Mouse (Mus musculus): ENCODE data around the gene Cntrob. TPM values are rescaled to one million over a fixed set of nuclear protein-coding genes. Genes with fewer than 3 reads are reported as not detected.

Gene Cntrob
- polyA plus RNA-seq, 1 experiment from 2014 or later, result 7.0 TPM

DNA sequence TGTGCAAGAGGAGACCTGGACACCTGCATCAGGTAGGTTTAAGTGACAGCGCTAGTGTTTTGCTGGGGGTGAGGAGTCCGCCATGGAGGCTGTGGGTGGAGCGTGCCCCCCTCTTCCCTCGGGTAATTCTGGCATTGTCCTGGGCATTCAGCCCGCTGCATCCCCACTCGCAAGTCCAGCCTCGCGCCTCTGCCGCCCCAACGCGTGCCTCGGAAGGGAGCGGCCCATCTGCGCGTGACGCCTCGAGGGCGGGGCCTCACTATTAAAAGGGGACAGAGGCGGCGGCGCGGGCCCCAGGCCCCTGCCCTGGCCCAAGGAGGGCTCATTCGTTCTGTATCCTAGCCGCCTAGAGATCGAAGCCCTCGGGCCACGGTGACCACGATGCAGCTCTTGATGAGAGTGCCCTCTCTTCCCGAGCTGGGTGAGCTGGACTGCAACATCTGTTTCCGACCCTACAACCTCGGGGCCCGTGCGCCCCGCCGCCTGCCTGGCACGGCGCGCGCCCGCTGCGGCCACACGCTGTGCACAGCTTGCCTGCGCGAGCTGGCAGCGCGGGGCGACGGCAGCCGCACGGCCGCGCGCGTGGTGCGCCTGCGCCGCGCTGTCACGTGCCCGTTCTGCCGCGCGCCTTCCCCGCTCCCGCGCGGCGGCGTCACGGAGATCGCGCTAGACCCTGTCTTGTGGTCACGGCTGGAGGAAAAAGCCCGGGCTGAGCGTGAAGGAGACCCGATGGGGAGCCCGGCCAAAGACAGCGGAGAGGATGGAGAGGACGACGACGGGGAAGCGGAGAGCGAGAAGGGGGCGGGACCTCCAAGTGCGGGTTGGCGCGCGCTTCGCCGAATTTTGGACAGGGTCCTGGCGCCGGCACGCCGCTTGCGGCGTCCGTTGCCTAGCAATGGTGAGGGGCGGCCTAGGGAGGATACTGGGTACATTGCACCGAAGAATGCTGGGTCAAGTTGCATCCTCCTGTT lies 16.9 kb upstream of the Cntrob start, which contains the start of gene Rnf227:
Gene Rnf227 (plus strand): TSS at position 301 of the 971 bp plus-strand sequence.
- peak; percentile 67 for ATAC-seq (ENCODE audit: insufficient read depth)
- H3K27me3 ChIP-seq, result peaks cover 66% of the 10 kb centered on the region
- 3% methylated on average over 99 of the region's 99 CpGs for WGBS (ENCODE audit: insufficient replicate concordance)

DNA sequence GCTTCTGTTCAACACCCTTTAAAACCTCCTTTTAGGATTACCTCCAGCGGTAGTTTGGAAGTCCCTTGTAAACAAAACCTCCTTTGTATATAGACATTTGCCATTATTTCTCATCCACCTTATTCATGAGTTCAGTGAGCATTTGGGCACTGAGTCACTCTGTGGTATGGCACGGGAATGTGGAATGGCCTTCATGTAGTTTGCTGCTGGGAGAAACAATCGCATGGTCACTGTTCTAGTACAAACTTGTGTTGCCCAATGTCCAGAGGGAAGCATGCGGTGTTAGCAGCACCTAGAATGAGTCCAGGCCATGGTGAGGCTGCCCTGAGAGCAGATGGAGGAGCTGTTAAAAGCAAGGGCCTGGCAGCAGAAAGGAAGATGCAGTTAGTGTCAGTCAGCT lies 11.2 kb upstream of the Cntrob start:
- Histone ChIP-seq H3K4me1 (replicated peaks) (peaks cover 37% of the 10 kb centered on the region), H3K27me3 (peaks cover 68% of the 10 kb centered on the region), H3K4me3 (replicated peaks) (no peak overlapping the region), H3K9ac (no peak overlapping the region), H3K4me2 (no peak overlapping the region), H3K9me3 (replicated peaks) (no peaks in the 10 kb centered on the region), H3K27ac (replicated peaks) (no peak overlapping the region), H3K36me3 (replicated peaks) (no peaks in the 10 kb centered on the region)
- ATAC-seq (ENCODE audit: insufficient read depth), result no peak
- WGBS (ENCODE audit: insufficient replicate concordance), result 52% methylated on average over 4 of the region's 4 CpGs

More for the DNA sequence above, 16.9 kb upstream of the Cntrob start, which contains the start of gene Rnf227:
- 0 out of 2 replicates have a peak, but pooled peaks cover 2% of the 10 kb centered on the region for H3K36me3 ChIP-seq (replicated peaks)
- H3K9me3 ChIP-seq (replicated peaks), result no peaks in the 10 kb centered on the region
- H3K9ac ChIP-seq, result peak within 1 kb of the TSS; percentile 18; the same call in 1 of the 2 replicates
- H3K4me2 ChIP-seq, result peak within 1 kb of the TSS; percentile 90
- peak within 1 kb of the TSS; percentile 59 for H3K4me3 ChIP-seq (replicated peaks)
- peaks cover 13% of the 10 kb centered on the region for H3K4me1 ChIP-seq (replicated peaks)
- H3K27ac ChIP-seq (replicated peaks), result no peak within 1 kb of the TSS

DNA sequence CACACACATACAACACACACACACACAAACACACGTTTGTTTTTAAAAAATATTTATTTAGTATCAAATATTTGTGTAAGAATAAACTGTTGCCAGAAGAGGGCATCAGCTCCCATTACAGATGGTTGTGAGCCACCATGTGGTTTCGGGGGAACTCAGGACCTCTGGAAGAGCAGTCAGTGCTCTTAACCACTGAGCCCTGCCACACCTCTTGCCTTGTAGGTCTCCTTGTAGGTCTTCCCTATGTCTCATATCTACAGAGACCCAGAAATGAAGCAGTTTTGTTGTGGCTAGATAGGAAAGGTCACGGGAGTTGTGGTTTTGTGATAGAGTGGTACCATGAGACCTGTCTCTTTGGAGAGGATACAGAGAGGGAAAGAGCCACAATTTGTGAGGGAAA lies 10.3 kb upstream of the Cntrob start:
- ATAC-seq (ENCODE audit: insufficient read depth), result peak; percentile 73
- H3K4me1 ChIP-seq (replicated peaks), result peaks cover 37% of the 10 kb centered on the region
- WGBS (ENCODE audit: insufficient replicate concordance), result 12% methylated on average over 3 of the region's 3 CpGs
- no peaks in the 10 kb centered on the region for H3K9me3 ChIP-seq (replicated peaks)
- H3K27ac ChIP-seq (replicated peaks), result no peak overlapping the region
- H3K9ac ChIP-seq, result no peak overlapping the region
- no peak overlapping the region for H3K4me2 ChIP-seq
- peaks cover 68% of the 10 kb centered on the region for H3K27me3 ChIP-seq
- no peak overlapping the region for H3K4me3 ChIP-seq (replicated peaks)
- no peaks in the 10 kb centered on the region for H3K36me3 ChIP-seq (replicated peaks)

DNA sequence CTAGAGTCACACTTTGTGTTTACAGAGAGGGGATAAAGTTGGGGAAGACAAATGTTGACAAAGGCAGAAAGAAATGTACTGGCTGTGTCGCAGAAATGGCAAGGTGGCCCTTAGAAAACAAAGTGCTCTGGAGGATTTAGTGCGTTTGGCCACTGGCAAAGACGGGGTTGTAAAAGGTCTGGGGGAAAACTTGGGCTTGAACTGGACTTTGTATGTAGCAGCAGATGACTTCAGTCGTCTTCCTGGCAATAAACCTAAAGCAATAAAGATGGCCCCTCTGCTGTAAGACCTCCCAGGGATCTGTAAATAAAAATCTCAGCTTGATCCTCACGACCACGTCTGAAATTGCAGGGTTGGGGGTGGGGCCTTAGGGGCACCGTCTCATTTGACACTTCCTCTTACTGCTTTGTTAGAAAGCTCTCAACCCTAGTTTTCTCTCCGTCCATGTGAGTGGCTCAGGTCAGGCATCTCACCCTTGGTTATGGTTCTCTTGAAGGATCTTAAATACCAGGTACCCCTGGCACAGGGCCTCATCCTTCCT lies 9.2 kb upstream of the Cntrob start:
- no peak for ATAC-seq (ENCODE audit: insufficient read depth)
- no peaks in the 10 kb centered on the region for H3K36me3 ChIP-seq (replicated peaks)
- H3K4me1 ChIP-seq (replicated peaks), result peaks cover 37% of the 10 kb centered on the region
- no peak overlapping the region for H3K4me3 ChIP-seq (replicated peaks)
- peaks cover 68% of the 10 kb centered on the region for H3K27me3 ChIP-seq
- H3K9me3 ChIP-seq (replicated peaks), result no peaks in the 10 kb centered on the region
- H3K9ac ChIP-seq, result no peak overlapping the region
- WGBS (ENCODE audit: insufficient replicate concordance), result 31% methylated on average over 8 of the region's 8 CpGs
- no peak overlapping the region for H3K27ac ChIP-seq (replicated peaks)
- peak overlapping the region; percentile 81; the same call in 1 of the 2 replicates for H3K4me2 ChIP-seq

DNA sequence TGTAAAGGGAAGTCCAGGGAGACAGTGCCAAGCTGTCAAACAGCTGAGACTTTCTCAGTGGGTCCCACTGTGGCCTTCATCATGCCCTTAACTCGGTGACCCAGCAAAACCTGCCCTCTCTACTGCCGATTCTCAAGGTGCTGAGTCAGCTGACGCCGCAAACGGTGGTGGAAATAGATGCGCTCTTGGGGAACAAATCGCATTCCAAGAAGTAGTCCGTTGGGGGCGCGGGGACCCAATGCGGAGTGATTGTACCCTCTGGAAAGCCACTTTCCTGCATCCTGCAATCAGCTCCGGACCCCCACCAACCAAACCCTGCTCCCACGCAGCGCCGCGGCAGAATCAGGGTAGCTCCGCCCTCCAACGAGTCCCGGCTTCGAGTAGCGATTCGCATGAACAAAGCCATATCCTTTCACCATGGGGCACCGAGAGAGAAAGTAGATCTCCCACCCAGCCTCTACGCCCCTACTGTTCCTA lies 8.4 kb upstream of the Cntrob start:
- Histone ChIP-seq H3K27ac (replicated peaks) (no peak overlapping the region), H3K9me3 (replicated peaks) (no peaks in the 10 kb centered on the region), H3K27me3 (peaks cover 69% of the 10 kb centered on the region)

DNA sequence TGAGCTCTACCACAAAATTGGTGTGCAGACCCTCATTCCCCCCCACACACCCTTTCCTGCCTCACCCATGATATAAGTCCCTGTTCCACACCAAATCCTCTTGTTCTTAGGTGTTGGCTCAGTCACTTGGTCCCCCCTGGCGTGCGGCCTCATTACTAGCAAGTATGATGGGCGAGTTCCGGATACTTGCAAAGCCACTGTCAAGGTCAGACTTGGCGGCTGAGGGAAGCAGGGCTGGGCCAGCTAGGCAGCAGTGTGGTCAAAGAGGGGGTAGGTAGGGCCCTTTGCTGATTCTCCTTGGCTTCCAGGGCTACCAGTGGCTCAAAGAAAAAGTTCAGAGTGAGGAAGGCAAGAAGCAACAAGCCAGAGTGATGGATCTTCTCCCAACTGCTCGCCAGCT lies 7.6 kb upstream of the Cntrob start:
- Histone ChIP-seq H3K27me3 (peaks cover 75% of the 10 kb centered on the region), H3K4me3 (replicated peaks) (no peak overlapping the region), H3K36me3 (replicated peaks) (no peaks in the 10 kb centered on the region), H3K27ac (replicated peaks) (no peak overlapping the region), H3K9ac (no peak overlapping the region), H3K4me1 (replicated peaks) (peaks cover 48% of the 10 kb centered on the region), H3K4me2 (no peak overlapping the region; the same call in 1 of the 2 replicates), H3K9me3 (replicated peaks) (no peaks in the 10 kb centered on the region)
- WGBS (ENCODE audit: insufficient replicate concordance), result 74% methylated on average over 6 of the region's 6 CpGs
- no peak for ATAC-seq (ENCODE audit: insufficient read depth)

More for the DNA sequence above, 8.4 kb upstream of the Cntrob start:
- H3K9ac ChIP-seq, result peak overlapping the region; percentile 1; the same call in 1 of the 2 replicates
- peaks cover 40% of the 10 kb centered on the region for H3K4me1 ChIP-seq (replicated peaks)
- H3K4me2 ChIP-seq, result peak overlapping the region; percentile 81
- H3K36me3 ChIP-seq (replicated peaks), result no peaks in the 10 kb centered on the region
- WGBS (ENCODE audit: insufficient replicate concordance), result 2% methylated on average over 24 of the region's 24 CpGs
- H3K4me3 ChIP-seq (replicated peaks), result peak overlapping the region; percentile 58
- no peak for ATAC-seq (ENCODE audit: insufficient read depth)

DNA sequence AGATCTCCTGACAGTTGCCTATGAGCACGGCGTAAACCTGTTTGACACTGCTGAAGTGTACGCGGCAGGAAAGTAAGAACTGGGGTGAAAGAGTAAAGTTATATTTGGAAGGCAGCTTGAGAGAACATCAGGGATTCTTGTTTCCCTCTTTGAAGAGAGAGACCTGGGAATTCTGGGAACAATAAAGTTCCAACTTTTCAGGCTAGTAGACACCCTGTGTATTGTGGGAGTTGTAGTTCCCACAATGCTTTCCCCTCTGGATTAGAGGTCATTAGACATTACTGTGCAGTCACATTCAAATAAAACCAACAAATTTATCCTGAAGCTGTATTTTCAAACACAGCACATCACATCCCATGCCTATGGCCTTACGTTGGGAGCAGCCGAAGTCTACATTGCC lies 4.9 kb upstream of the Cntrob start:
- no peak overlapping the region for H3K9ac ChIP-seq
- H3K4me2 ChIP-seq, result no peak overlapping the region
- H3K27me3 ChIP-seq, result peaks cover 72% of the 10 kb centered on the region
- no peak overlapping the region for H3K27ac ChIP-seq (replicated peaks)
- H3K4me1 ChIP-seq (replicated peaks), result peaks cover 55% of the 10 kb centered on the region
- no peaks in the 10 kb centered on the region for H3K9me3 ChIP-seq (replicated peaks)
- ATAC-seq (ENCODE audit: insufficient read depth), result no peak
- no peak overlapping the region for H3K4me3 ChIP-seq (replicated peaks)
- 77% methylated on average over 6 of the region's 6 CpGs for WGBS (ENCODE audit: insufficient replicate concordance)
- no peaks in the 10 kb centered on the region for H3K36me3 ChIP-seq (replicated peaks)

DNA sequence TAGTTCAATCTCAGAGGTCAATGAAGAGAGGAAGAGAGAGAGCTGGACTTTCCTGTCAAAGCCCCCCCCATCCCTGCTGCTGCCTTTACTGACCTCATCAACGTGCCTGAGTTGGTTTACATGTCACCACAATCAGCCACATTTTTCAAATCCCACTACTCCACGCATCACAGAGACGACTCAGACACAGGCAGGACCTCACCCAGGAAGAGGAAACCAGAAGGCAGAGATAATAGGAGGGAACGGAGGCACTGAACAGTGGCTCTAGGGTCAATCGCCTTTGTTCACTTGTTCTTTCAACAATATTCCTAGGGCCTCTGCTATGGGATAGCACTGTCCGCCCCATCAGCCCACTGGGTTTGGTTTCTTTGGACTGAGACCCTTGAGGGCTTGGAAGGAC lies 4.1 kb upstream of the Cntrob start:
- WGBS (ENCODE audit: insufficient replicate concordance), result 10% methylated on average over 6 of the region's 6 CpGs
- no peaks in the 10 kb centered on the region for H3K9me3 ChIP-seq (replicated peaks)
- peaks cover 53% of the 10 kb centered on the region for H3K4me1 ChIP-seq (replicated peaks)
- H3K4me2 ChIP-seq, result no peak overlapping the region
- H3K27me3 ChIP-seq, result peaks cover 65% of the 10 kb centered on the region
- H3K4me3 ChIP-seq (replicated peaks), result no peak overlapping the region
- no peak for ATAC-seq (ENCODE audit: insufficient read depth)
- no peaks in the 10 kb centered on the region for H3K36me3 ChIP-seq (replicated peaks)
- no peak overlapping the region for H3K9ac ChIP-seq
- H3K27ac ChIP-seq (replicated peaks), result no peak overlapping the region

DNA sequence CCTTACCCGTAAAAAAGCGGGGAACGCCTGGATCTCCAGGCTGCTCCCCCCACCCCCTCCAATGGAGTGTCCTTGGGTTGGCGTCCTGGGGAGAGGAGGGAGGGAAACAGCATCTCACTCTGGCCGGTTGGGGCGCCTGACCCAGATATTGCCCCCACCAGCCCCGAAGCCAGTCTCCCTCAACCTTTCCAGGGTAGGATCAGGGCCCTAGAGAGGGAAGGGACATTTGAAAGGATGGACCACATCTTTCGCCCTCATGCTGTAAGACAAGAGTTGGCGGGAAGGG lies 3.5 kb upstream of the Cntrob start:
- H3K27me3 ChIP-seq, result peaks cover 60% of the 10 kb centered on the region
- ATAC-seq (ENCODE audit: insufficient read depth), result no peak
- no peak overlapping the region for H3K4me2 ChIP-seq
- peaks cover 53% of the 10 kb centered on the region for H3K4me1 ChIP-seq (replicated peaks)
- H3K9ac ChIP-seq, result no peak overlapping the region
- H3K4me3 ChIP-seq (replicated peaks), result no peak overlapping the region
- H3K9me3 ChIP-seq (replicated peaks), result no peaks in the 10 kb centered on the region
- no peak overlapping the region for H3K27ac ChIP-seq (replicated peaks)
- 16% methylated on average over 9 of the region's 9 CpGs for WGBS (ENCODE audit: insufficient replicate concordance)
- no peaks in the 10 kb centered on the region for H3K36me3 ChIP-seq (replicated peaks)

DNA sequence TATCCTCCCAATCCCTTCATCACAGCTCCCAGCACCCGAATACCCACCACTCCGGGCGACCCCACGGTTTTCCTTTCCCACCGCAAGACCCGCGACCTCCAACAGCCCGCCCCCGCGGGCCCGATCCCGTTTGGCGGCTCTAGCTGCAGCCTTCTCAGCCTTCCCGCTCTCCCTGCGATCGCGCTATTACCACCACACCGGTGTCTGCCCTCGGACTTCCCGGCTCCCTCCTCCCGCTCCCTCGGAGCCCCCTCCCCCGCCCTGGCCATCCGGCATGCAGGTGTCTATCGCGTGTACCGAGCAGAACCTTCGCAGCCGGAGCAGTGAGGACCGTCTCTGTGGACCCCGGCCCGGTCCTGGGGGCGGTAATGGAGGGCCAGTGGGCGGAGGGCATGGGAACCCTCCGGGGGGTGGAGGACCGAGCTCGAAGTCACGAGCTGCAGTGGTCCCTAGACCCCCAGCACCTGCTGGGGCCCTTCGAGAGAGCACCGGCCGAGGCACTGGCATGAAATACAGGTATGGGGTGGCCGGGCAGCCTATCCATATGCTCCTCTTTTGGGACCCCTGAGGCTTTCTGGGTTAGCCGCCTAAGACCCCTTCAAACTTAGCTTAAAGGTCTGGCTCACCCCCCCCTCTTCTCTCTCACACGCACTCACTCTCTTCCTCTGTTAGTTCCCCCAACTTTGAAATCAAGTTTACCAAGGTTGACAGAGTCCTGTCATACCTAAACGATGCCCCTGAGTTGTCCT lies 3.0 kb upstream of the Cntrob start:
- Histone ChIP-seq H3K27me3 (peaks cover 55% of the 10 kb centered on the region), H3K27ac (replicated peaks) (no peak overlapping the region), H3K4me2 (peak overlapping the region; percentile 92), H3K36me3 (replicated peaks) (no peaks in the 10 kb centered on the region), H3K9me3 (replicated peaks) (no peaks in the 10 kb centered on the region), H3K4me3 (replicated peaks) (peak overlapping the region; percentile 59), H3K9ac (peak overlapping the region; percentile 45), H3K4me1 (replicated peaks) (peaks cover 53% of the 10 kb centered on the region)
- no peak for ATAC-seq (ENCODE audit: insufficient read depth)
- WGBS (ENCODE audit: insufficient replicate concordance), result 3% methylated on average over 45 of the region's 45 CpGs

Data from liver, embryonic 15.5 days (tissue).